Mouse (Mus musculus): ENCODE data around the gene Zan. TPM values are rescaled to one million over a fixed set of nuclear protein-coding genes. Genes with fewer than 3 reads are reported as not detected.

Zan gene
- polyA plus RNA-seq, 1 experiment: not detected

- H3K27ac ChIP-seq (ENCODE audit: control insufficient read depth, insufficient read depth, low read depth, low read length, poor library complexity): peak overlapping the region; percentile 39; the same call in 1 of the 2 replicates
- no peak overlapping the region for H3K4me3 ChIP-seq (replicated peaks; ENCODE audit: control insufficient read depth, low read depth, low read length)
- TF ChIP-seq POLR2A (IDR thresholded peaks at IDR 0.05; ENCODE audit: borderline replicate concordance, control insufficient read depth, low read depth, low read length): no peak
- TF ChIP-seq CTCF (IDR thresholded peaks at IDR 0.05; ENCODE audit: control insufficient read depth, insufficient read depth, low read length): no peak
- WGBS: 61% methylated on average over 7 of the region's 7 CpGs
- H3K4me1 ChIP-seq (ENCODE audit: control insufficient read depth, insufficient read depth, low read length): no peaks in the 10 kb centered on the region
These were observed 93.4 kb downstream of the Zan start for GRCm38 (mm10) chr5:137383441-137383840.

DNA sequence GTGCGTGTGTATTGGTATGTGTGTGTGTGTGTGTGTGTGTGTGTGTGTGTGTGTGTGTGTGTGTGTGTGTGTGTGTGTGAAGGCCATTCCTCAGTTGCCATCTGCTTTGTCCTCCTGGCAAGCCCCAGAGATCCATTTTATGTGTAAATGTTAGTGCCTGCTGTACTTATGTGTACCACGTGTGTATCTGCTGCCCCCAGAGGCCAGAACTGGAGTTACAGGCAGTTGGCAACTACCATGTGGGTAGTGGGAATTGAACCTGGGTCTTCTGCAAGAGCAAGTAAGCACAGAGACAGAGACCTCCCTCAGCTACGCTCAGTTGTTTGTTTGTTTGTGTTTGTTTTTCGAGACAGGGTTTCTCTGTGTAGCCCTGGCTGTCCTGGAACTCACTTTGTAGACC lies 95.7 kb downstream of the Zan start:
- Histone ChIP-seq H3K27ac (ENCODE audit: control insufficient read depth, insufficient read depth, low read depth, low read length, poor library complexity) (no peak overlapping the region), H3K4me1 (ENCODE audit: control insufficient read depth, insufficient read depth, low read length) (peaks cover 2% of the 10 kb centered on the region), H3K4me3 (replicated peaks; ENCODE audit: control insufficient read depth, low read depth, low read length) (no peak overlapping the region)
- TF ChIP-seq CTCF (IDR thresholded peaks at IDR 0.05; ENCODE audit: control insufficient read depth, insufficient read depth, low read length) (peak; percentile 73), POLR2A (IDR thresholded peaks at IDR 0.05; ENCODE audit: borderline replicate concordance, control insufficient read depth, low read depth, low read length) (no peak)
- WGBS: 54% methylated on average over 4 of the region's 4 CpGs

- Histone ChIP-seq H3K4me1 (ENCODE audit: control insufficient read depth, insufficient read depth, low read length) (peaks cover 2% of the 10 kb centered on the region), H3K4me3 (replicated peaks; ENCODE audit: control insufficient read depth, low read depth, low read length) (no peak overlapping the region), H3K27ac (ENCODE audit: control insufficient read depth, insufficient read depth, low read depth, low read length, poor library complexity) (no peak overlapping the region)
- TF ChIP-seq POLR2A (IDR thresholded peaks at IDR 0.05; ENCODE audit: borderline replicate concordance, control insufficient read depth, low read depth, low read length) (no peak), CTCF (IDR thresholded peaks at IDR 0.05; ENCODE audit: control insufficient read depth, insufficient read depth, low read length) (no peak)
- WGBS: 43% methylated on average over 12 of the region's 15 CpGs
These were observed 99.3 kb downstream of the Zan start for GRCm38 (mm10) chr5:137377603-137378002.

- 33% methylated on average over 11 of the region's 11 CpGs for WGBS
- H3K4me1 ChIP-seq (ENCODE audit: control insufficient read depth, insufficient read depth, low read length): peaks cover 2% of the 10 kb centered on the region
- H3K27ac ChIP-seq (ENCODE audit: control insufficient read depth, insufficient read depth, low read depth, low read length, poor library complexity): no peak overlapping the region
- TF ChIP-seq CTCF (IDR thresholded peaks at IDR 0.05; ENCODE audit: control insufficient read depth, insufficient read depth, low read length) (no peak), POLR2A (IDR thresholded peaks at IDR 0.05; ENCODE audit: borderline replicate concordance, control insufficient read depth, low read depth, low read length) (no peak)
- H3K4me3 ChIP-seq (replicated peaks; ENCODE audit: control insufficient read depth, low read depth, low read length): no peak overlapping the region
These were observed 99.7 kb downstream of the Zan start for GRCm38 (mm10) chr5:137377176-137377575.

DNA sequence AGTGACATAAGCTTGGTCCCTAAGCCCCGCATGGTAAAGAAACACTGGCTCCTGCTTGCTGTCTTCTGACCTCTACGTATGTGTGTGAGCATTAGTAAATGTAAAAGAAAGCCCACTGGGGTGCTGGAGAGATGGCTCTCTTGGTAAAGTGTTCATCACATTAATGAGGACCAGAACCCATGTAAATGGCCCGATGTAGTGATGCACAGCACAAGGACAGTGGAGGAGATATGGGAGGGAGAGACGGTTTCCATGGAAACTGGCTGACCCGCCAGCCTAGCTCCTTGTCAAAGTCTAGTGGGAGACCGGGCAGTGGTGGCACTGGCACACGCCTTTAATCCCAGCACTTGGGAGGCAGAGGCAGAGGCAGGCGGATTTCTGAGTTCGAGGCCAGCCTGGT lies 100.1 kb downstream of the Zan start:
- 74% methylated on average over 9 of the region's 9 CpGs for WGBS
- H3K27ac ChIP-seq (ENCODE audit: control insufficient read depth, insufficient read depth, low read depth, low read length, poor library complexity): no peak overlapping the region; the same call in 1 of the 2 replicates
- no peak for TF ChIP-seq CTCF (IDR thresholded peaks at IDR 0.05; ENCODE audit: control insufficient read depth, insufficient read depth, low read length)
- no peak for TF ChIP-seq POLR2A (IDR thresholded peaks at IDR 0.05; ENCODE audit: borderline replicate concordance, control insufficient read depth, low read depth, low read length)
- H3K4me1 ChIP-seq (ENCODE audit: control insufficient read depth, insufficient read depth, low read length): peaks cover 2% of the 10 kb centered on the region
- H3K4me3 ChIP-seq (replicated peaks; ENCODE audit: control insufficient read depth, low read depth, low read length): no peak overlapping the region

- Histone ChIP-seq H3K4me3 (replicated peaks; ENCODE audit: control insufficient read depth, low read depth, low read length) (no peak overlapping the region), H3K27ac (ENCODE audit: control insufficient read depth, insufficient read depth, low read depth, low read length, poor library complexity) (no peak overlapping the region), H3K4me1 (ENCODE audit: control insufficient read depth, insufficient read depth, low read length) (peaks cover 2% of the 10 kb centered on the region)
- TF ChIP-seq CTCF (IDR thresholded peaks at IDR 0.05; ENCODE audit: control insufficient read depth, insufficient read depth, low read length) (no peak), POLR2A (IDR thresholded peaks at IDR 0.05; ENCODE audit: borderline replicate concordance, control insufficient read depth, low read depth, low read length) (no peak)
- 62% methylated on average over 7 of the region's 7 CpGs for WGBS
These were observed 100.7 kb downstream of the Zan start for GRCm38 (mm10) chr5:137376198-137376597.

- H3K27ac ChIP-seq (ENCODE audit: control insufficient read depth, insufficient read depth, low read depth, low read length, poor library complexity): no peak overlapping the region
- WGBS: 54% methylated on average over 2 of the region's 2 CpGs
- H3K4me1 ChIP-seq (ENCODE audit: control insufficient read depth, insufficient read depth, low read length): peaks cover 2% of the 10 kb centered on the region
- TF ChIP-seq CTCF (IDR thresholded peaks at IDR 0.05; ENCODE audit: control insufficient read depth, insufficient read depth, low read length) (no peak), POLR2A (IDR thresholded peaks at IDR 0.05; ENCODE audit: borderline replicate concordance, control insufficient read depth, low read depth, low read length) (no peak)
- H3K4me3 ChIP-seq (replicated peaks; ENCODE audit: control insufficient read depth, low read depth, low read length): no peak overlapping the region
These were observed 101.2 kb downstream of the Zan start for GRCm38 (mm10) chr5:137375627-137376026.

DNA sequence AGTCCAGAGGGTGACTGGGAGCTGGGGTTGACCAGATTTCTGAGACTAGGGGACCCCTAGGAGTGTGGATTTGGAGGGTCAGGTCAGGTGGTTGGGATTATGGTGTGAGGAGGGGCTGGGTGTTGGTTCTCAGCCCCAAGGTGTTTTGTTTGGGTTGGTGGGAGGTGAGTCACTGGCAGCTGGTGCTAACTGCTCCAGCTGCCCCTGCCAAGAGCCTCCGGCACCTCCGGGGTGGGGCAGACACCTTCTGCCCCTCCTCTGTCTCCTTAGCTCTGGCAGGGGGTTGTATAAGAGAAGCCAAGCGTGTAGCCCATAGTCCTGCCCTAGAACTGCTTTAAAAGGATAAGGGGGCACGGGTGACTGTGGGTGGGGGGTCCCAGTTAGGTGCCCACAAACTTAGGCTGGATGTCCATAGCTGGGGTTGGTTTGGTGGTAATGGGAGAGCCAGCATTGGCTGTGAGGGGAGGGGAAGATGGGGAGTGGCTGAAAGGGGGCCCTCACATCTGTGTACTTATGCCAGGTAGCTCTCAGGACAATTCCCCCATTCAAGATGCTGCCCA lies 102.3 kb downstream of the Zan start:
- no peak for TF ChIP-seq POLR2A (IDR thresholded peaks at IDR 0.05; ENCODE audit: borderline replicate concordance, control insufficient read depth, low read depth, low read length)
- no peak for TF ChIP-seq CTCF (IDR thresholded peaks at IDR 0.05; ENCODE audit: control insufficient read depth, insufficient read depth, low read length)
- no peak overlapping the region for H3K27ac ChIP-seq (ENCODE audit: control insufficient read depth, insufficient read depth, low read depth, low read length, poor library complexity)
- H3K4me1 ChIP-seq (ENCODE audit: control insufficient read depth, insufficient read depth, low read length): peaks cover 2% of the 10 kb centered on the region
- 70% methylated on average over 4 of the region's 4 CpGs for WGBS
- H3K4me3 ChIP-seq (replicated peaks; ENCODE audit: control insufficient read depth, low read depth, low read length): no peak overlapping the region
